Mouse (Mus musculus) midbrain, embryonic 13.5 days (tissue): ENCODE results near the gene Smo. TPM values are rescaled to one million over a fixed set of nuclear protein-coding genes. Genes with fewer than 3 reads are reported as not detected.

Experiments used
- ATAC-seq: fragments of 200-750 bp; cut with Nextera tagmentation; 2 replicates; pipeline ENCODE4 v1.8.0; 2017; ENCODE audit warnings: mild to moderate bottlenecking, moderate TSS enrichment, moderate library complexity
- H3K27ac ChIP-seq: fragments of 300-500 bp; sonication (generic); 2 replicates; pipeline ENCODE4 v1.5.1; 2015; ENCODE audit warnings: inconsistent platforms, mild to moderate bottlenecking, moderate library complexity
- H3K27me3 ChIP-seq: fragments of 300-500 bp; sonication (generic); 2 replicates; pipeline ENCODE4 v1.6.1; 2015; ENCODE audit warnings: mild to moderate bottlenecking, inconsistent platforms
- H3K36me3 ChIP-seq: fragments of 300-500 bp; sonication (generic); 2 replicates; pipeline ENCODE4 v1.6.1; 2015; ENCODE audit warnings: mild to moderate bottlenecking, inconsistent platforms
- H3K4me1 ChIP-seq: fragments of 300-500 bp; sonication (generic); replicated peaks from 2 replicates; pipeline ENCODE4 v1.6.1; 2015; ENCODE audit warnings: inconsistent platforms
- H3K4me2 ChIP-seq: fragments of 300-500 bp; sonication (generic); replicated peaks from 2 replicates; pipeline ENCODE4 v1.6.1; 2015; ENCODE audit warnings: moderate library complexity, mild to moderate bottlenecking, inconsistent platforms
- H3K4me3 ChIP-seq: fragments of 300-500 bp; sonication (generic); replicated peaks from 2 replicates; pipeline ENCODE4 v1.5.1; 2015; ENCODE audit warnings: mild to moderate bottlenecking, inconsistent platforms
- H3K9ac ChIP-seq: fragments of 300-500 bp; sonication (generic); replicated peaks from 2 replicates; pipeline ENCODE4 v1.6.1; 2015; ENCODE audit warnings: mild to moderate bottlenecking, inconsistent platforms
- H3K9me3 ChIP-seq: fragments of 300-500 bp; sonication (generic); 2 replicates; pipeline ENCODE4 v1.6.1; 2016; ENCODE audit warnings: mild to moderate bottlenecking, inconsistent platforms
- WGBS: fragments of 180-500 bp; shearing (Covaris S2); methylation state at CpG from one replicate; pipeline ENCODE4 v1.1.7; 2015; 5-methylcytosine and 5-hydroxymethylcytosine counted together
- polyA plus RNA-seq: library from polyadenylated mRNA; unstranded; fragments of >200 nt; fragmentation: Nextera tagmentation; extraction: Ambion mirVana; gene quantifications from 2 replicates; pipeline ENCODE4 v1.2.1, GENCODE M21; 2015

Gene Smo
- polyA plus RNA-seq, 1 experiment from 2014 or later, result 19.2 TPM

DNA sequence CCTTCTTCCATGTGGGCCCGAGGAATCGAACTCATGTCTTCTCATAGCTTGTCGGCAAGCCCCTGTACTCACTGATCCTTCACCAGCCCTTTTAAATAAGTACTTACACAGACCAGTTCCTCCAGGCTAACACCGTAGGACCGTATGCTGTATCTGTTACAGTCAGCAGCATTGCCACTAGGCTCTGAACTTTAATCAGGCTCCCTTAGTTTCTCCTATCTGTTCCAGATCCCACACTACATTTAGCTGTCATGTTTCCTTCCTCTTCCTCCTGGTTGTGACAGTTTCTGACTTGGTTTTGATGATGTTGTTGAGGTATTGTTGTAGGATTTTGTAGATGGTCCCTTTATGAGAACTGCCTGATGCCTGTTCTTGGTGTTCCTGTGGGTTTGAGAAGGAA is 31.2 kb upstream of the Smo start:
- no peaks in the 10 kb centered on the region for H3K9me3 ChIP-seq
- H3K4me1 ChIP-seq, result peaks cover 22% of the 10 kb centered on the region
- no peak overlapping the region for H3K4me3 ChIP-seq
- no peak for ATAC-seq
- no peak overlapping the region for H3K9ac ChIP-seq
- WGBS, result 85% methylated on average over 5 of the region's 5 CpGs
- H3K36me3 ChIP-seq, result no peaks in the 10 kb centered on the region
- no peak overlapping the region for H3K27ac ChIP-seq
- no peak overlapping the region for H3K4me2 ChIP-seq
- H3K27me3 ChIP-seq, result peaks cover 10% of the 10 kb centered on the region

DNA sequence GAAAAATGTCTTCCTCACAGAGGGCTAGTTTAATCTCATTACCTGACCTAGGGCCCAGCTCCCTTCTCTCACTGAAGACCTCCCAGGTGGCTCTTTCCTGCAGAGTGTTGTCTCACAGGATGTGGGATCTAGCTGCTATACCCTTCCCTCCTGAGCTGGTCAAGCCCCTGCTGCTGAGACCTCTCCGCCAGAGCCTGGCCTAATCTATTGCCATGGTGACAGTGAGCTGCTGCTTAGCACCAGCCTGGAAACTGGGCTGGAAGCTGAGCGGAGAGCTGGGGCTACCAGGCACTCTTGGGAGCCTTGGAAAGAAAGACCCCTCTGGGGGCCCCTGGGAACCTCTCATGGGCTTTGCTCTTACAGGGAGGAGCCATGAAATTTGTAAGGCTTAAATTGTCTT is 27.4 kb upstream of the Smo start:
- Histone ChIP-seq H3K4me2 (0 out of 2 replicates have a peak overlapping the region, but pooled peaks have one; percentile 5), H3K36me3 (no peaks in the 10 kb centered on the region), H3K4me3 (no peak overlapping the region), H3K9me3 (no peaks in the 10 kb centered on the region), H3K4me1 (peaks cover 32% of the 10 kb centered on the region), H3K9ac (no peak overlapping the region), H3K27ac (0 out of 2 replicates have a peak overlapping the region, but pooled peaks have one; percentile 25), H3K27me3 (peaks cover 20% of the 10 kb centered on the region)
- WGBS, result 6% methylated on average over 2 of the region's 2 CpGs
- ATAC-seq, result peak; percentile 89

DNA sequence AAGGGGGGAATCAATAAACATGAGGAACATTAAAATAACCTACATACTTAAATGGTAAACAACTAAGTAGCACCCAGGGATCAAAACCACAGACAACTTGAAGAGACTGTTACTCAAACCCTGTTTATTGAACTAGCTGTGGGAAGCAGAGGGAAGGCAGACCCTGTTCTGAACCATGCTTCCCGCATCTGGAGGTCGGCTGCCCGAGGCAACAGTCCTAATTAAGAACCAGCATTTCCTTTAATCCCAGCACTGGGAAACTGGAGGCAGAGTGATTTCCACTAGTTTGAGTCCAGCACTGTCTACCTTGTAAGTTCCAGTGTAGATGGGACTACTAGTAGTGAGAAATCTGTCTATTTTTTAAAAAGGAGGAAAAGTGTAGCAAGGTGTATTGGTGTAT is 24.0 kb upstream of the Smo start:
- WGBS, result 57% methylated on average over 3 of the region's 3 CpGs
- peaks cover 14% of the 10 kb centered on the region; the same call in 1 of the 2 replicates for H3K27me3 ChIP-seq
- H3K4me3 ChIP-seq, result no peak overlapping the region
- ATAC-seq, result no peak
- no peak overlapping the region for H3K9ac ChIP-seq
- H3K27ac ChIP-seq, result no peak overlapping the region
- no peaks in the 10 kb centered on the region for H3K36me3 ChIP-seq
- peaks cover 32% of the 10 kb centered on the region for H3K4me1 ChIP-seq
- no peaks in the 10 kb centered on the region for H3K9me3 ChIP-seq
- H3K4me2 ChIP-seq, result no peak overlapping the region

DNA sequence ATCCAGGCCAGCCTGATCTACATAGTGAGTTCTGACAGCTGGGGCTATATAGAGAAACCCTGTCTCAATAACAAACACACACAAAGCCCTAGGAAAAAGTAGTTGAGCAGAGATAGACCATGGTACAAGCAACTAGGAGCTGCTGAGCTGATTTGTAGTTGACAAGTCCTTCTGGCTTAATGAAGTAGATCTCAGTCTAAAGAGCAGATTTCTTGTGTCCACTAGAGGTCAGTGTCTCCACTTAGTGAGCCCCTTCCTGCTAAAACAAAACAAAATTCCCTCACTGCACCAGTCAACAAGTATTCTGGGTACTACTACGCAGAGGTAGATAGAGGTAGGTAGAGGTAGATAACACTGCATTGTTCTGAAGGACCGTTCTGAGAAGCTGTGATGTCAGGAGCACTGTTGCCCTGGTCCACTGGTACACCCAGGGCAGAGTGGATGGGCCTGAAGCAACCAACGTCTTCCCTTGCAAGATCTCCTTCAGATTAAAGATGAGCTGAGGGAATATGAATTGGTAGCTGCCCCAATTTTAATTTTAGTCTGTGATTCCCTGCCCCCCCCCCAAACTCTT is 23.2 kb upstream of the Smo start:
- no peak overlapping the region for H3K4me2 ChIP-seq
- H3K9me3 ChIP-seq, result no peaks in the 10 kb centered on the region
- H3K9ac ChIP-seq, result no peak overlapping the region
- no peak overlapping the region for H3K4me3 ChIP-seq
- peak; percentile 68; the same call in 1 of the 2 replicates for ATAC-seq
- peaks cover 13% of the 10 kb centered on the region; the same call in 1 of the 2 replicates for H3K27me3 ChIP-seq
- H3K4me1 ChIP-seq, result peaks cover 27% of the 10 kb centered on the region
- no peaks in the 10 kb centered on the region for H3K36me3 ChIP-seq
- 40% methylated on average over 3 of the region's 3 CpGs for WGBS
- H3K27ac ChIP-seq, result no peak overlapping the region

DNA sequence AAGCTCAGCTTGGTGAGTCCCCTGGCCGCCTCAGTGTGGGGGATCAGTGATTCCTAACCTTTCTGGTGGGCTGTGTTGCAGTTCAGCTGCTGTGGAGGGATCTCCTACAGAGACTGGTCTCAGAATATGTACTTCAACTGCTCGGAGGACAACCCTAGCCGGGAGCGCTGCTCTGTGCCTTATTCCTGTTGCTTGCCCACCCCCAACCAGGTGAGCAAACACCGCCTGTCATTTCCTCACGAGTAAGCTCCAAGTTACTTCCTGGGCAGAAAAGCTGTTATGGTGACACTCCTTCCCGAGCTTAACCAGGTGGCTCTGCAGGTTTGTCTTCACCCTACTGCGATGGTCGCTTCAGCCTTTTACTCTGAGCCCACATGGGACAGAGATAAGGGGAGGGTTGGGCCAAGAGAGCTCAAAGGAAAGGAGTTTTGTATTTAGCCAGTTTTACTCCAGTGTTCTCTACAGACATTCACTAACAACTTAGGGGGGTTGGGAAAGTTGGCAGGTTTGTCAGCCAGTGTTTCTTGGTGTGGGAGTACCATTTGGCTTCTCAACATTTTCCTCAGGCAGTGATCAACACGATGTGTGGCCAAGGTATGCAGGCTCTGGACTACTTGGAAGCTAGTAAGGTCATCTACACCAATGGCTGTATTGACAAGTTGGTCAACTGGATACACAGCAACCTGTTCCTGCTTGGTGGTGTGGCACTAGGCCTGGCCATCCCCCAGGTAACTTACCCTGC is 18.5 kb upstream of the Smo start:
- no peaks in the 10 kb centered on the region for H3K36me3 ChIP-seq
- no peak overlapping the region for H3K27ac ChIP-seq
- no peak overlapping the region for H3K4me3 ChIP-seq
- peaks cover 6% of the 10 kb centered on the region for H3K27me3 ChIP-seq
- H3K9me3 ChIP-seq, result no peaks in the 10 kb centered on the region
- no peak overlapping the region for H3K9ac ChIP-seq
- 82% methylated on average over 10 of the region's 10 CpGs for WGBS
- ATAC-seq, result no peak
- H3K4me1 ChIP-seq, result peaks cover 23% of the 10 kb centered on the region
- no peak overlapping the region for H3K4me2 ChIP-seq

DNA sequence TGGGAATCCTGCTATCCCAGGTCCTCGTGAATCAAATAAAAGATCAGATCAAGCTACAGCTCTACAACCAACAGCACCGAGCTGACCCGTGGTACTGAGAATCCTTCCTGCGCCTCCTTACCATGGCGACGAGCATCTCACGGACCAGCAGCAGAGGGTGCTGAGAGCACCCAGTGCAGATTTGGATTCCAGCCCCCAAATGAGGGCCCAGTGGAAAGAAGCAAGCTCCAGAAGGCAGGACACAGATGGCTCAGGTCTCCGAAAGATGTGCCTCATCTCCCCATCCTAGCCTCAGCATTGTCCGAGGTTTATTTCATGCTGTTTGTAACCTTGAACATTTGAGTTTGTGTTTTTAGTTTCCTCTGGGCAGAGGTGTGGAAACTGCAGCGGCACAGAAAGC is 17.8 kb upstream of the Smo start:
- H3K27me3 ChIP-seq, result peaks cover 6% of the 10 kb centered on the region
- no peaks in the 10 kb centered on the region for H3K36me3 ChIP-seq
- WGBS, result 55% methylated on average over 10 of the region's 10 CpGs
- H3K4me2 ChIP-seq, result peak overlapping the region; percentile 59; the same call in 1 of the 2 replicates
- ATAC-seq, result no peak
- no peak overlapping the region for H3K4me3 ChIP-seq
- H3K9me3 ChIP-seq, result no peaks in the 10 kb centered on the region
- H3K4me1 ChIP-seq, result peaks cover 23% of the 10 kb centered on the region
- no peak overlapping the region for H3K27ac ChIP-seq
- no peak overlapping the region for H3K9ac ChIP-seq

DNA sequence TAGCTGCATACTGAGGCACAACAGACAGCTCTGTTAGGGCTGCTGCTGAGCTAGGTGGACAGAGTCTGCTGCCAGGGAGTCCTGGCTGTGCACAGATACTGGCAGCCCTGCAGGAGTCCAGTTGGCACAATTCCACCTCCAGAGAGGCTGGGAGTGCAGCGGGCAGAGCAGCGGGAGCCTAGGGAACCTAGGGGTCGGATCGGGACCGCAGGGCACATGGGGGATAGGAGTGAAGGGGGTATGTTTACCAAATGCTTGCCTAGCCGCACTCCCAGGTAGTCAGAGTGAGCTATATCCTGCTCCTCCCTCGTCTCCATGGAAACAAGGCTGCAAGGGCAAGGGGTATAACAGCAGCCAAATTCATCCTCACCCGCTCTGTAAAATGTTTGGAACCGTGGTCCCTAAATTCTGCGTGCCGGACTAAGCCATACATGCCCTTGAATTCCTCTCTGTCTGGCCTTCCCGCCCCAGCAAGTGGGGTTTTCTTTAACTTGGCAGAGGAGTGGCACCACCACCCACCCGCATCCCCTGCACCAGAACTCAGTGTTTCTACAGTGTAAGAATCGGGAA is 17.3 kb upstream of the Smo start:
- ATAC-seq, result peak; percentile 76
- 22% methylated on average over 14 of the region's 14 CpGs for WGBS
- Histone ChIP-seq H3K36me3 (no peaks in the 10 kb centered on the region), H3K4me3 (no peak overlapping the region), H3K9me3 (no peaks in the 10 kb centered on the region), H3K27ac (no peak overlapping the region), H3K4me2 (peak overlapping the region; percentile 59), H3K4me1 (peaks cover 23% of the 10 kb centered on the region), H3K27me3 (peaks cover 6% of the 10 kb centered on the region), H3K9ac (no peak overlapping the region)

DNA sequence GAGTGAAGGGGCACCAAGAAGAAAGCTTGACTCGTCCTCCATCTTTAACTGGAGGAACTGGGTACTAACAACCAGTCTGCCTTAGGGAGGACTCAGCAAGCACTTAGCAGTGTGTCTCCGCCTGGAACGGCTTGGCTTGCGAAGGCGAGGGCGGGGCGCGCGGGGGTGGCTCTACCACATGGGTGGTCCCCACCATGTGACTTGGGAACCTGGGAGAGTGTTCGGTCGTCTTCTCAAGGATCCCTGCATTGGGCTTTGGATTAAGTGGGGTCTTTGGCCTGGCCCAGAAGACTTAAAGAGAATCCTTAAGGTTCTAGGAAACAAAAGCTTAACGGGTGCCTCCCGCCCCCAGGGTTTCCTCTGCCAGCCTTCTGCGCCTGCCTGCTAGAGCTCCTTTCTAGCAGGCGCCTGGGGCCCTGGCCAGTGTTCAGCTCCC is 16.4 kb upstream of the Smo start:
- Histone ChIP-seq H3K9me3 (no peaks in the 10 kb centered on the region), H3K27me3 (peaks cover 6% of the 10 kb centered on the region), H3K4me2 (peak overlapping the region; percentile 59), H3K4me1 (peaks cover 23% of the 10 kb centered on the region), H3K4me3 (peak overlapping the region; percentile 34), H3K9ac (peak overlapping the region; percentile 51), H3K36me3 (no peaks in the 10 kb centered on the region), H3K27ac (no peak overlapping the region)
- WGBS, result 2% methylated on average over 15 of the region's 15 CpGs
- peak; percentile 77 for ATAC-seq

DNA sequence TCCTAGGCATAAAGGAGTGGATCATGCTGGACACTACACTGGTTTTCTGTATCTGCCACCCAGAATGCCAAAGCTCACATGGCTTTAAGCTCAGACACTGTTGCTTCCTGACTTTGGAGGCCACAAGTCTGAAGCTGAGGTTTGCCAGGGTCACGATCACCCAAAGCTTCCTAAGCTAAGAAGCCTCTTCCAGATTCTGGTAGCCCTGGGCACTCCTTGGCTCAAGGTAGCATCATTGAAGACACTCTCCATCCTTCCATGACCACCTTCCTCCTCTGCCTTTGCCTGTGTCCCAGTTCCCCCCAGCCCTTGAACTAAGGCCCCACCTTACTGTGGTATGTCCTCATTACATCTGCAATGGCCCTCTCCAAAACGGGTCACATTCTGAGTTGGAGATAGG is 13.4 kb upstream of the Smo start:
- 76% methylated on average over 2 of the region's 2 CpGs for WGBS
- Histone ChIP-seq H3K27ac (no peak overlapping the region), H3K36me3 (no peaks in the 10 kb centered on the region), H3K4me3 (no peak overlapping the region), H3K9me3 (no peaks in the 10 kb centered on the region), H3K27me3 (peaks cover 6% of the 10 kb centered on the region), H3K9ac (no peak overlapping the region), H3K4me2 (no peak overlapping the region), H3K4me1 (peaks cover 23% of the 10 kb centered on the region)
- no peak for ATAC-seq

DNA sequence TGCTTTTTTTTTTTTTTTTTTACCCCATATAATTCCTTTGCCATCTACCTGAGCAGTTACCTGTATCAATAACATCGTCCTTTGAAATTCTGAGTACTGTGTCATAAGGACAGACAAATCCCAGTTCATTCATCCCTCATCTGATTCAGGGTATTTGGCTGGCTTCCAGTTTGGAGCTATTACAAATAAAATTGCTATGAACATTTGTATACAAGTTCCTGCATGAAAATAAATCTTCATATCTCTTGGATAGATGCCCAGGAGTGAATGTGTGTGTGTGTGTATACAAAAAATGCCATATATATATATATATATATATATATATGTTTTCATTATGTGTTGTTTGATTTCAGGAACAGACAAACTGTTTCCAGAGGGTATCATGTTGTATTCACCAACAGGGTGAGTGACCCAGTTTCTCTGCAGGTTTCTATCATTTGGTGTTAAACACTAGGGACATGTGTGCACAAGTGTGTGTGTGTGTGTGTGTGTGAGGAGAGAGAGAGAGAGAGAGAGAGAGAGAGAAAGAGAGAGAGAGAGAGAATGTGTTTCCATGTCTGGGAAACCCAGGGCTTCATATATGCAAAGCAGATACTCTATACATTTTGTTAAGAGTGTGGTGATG is 8.6 kb upstream of the Smo start:
- H3K27ac ChIP-seq, result no peak overlapping the region
- no peaks in the 10 kb centered on the region for H3K27me3 ChIP-seq
- no peak overlapping the region for H3K4me3 ChIP-seq
- no peak for ATAC-seq
- H3K4me2 ChIP-seq, result no peak overlapping the region
- no peaks in the 10 kb centered on the region for H3K36me3 ChIP-seq
- no peaks in the 10 kb centered on the region for H3K4me1 ChIP-seq
- 82% methylated on average over 1 of the region's 1 CpGs for WGBS
- H3K9me3 ChIP-seq, result no peaks in the 10 kb centered on the region
- no peak overlapping the region for H3K9ac ChIP-seq

DNA sequence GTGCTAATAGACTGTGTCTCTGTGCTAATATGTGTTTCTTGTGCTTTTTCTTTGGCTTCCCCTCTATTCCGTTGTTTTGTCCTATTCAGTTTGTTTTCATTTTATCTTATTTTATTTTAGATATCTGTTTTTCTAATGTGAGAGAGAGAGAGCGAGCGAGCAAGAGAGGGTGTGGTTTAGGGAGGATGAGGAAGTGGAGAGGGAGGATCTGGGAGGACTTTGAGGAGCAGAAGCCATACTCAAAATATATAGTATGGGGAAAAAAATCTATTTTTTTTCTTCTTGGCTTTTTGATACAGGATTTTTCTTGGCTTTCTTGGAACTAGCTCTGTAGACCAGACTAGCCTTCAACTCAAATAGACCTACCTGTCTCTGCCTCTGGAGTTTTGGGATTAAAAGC is 7.3 kb upstream of the Smo start:
- H3K9me3 ChIP-seq, result no peaks in the 10 kb centered on the region
- H3K27ac ChIP-seq, result no peak overlapping the region
- ATAC-seq, result no peak
- WGBS, result 93% methylated on average over 3 of the region's 3 CpGs
- no peak overlapping the region for H3K4me2 ChIP-seq
- H3K4me3 ChIP-seq, result no peak overlapping the region
- no peaks in the 10 kb centered on the region for H3K36me3 ChIP-seq
- H3K27me3 ChIP-seq, result no peaks in the 10 kb centered on the region
- H3K4me1 ChIP-seq, result no peaks in the 10 kb centered on the region
- no peak overlapping the region for H3K9ac ChIP-seq

DNA sequence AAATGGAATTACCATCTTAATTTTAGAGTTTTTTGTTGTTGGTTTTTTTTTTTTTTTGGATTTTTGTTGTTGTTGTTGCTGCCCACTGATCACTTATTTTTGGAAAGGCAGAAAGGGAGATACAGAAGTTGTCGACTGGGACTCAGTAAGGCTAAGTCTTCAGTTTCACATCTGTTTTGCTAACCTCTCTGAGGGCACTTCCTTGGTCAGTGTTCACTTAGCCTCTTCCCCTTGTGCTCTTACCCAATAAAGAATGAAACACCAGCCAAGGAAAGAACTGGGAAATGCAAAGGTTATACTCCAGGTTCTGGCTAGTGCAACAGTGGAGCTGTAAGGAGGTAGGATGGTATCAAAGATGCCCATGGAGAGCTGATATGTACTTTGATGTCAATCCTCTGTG is 5.8 kb upstream of the Smo start:
- Histone ChIP-seq H3K36me3 (no peaks in the 10 kb centered on the region), H3K27me3 (no peaks in the 10 kb centered on the region), H3K9me3 (no peaks in the 10 kb centered on the region), H3K9ac (no peak overlapping the region), H3K4me1 (no peaks in the 10 kb centered on the region), H3K4me3 (no peak overlapping the region), H3K4me2 (no peak overlapping the region), H3K27ac (no peak overlapping the region)
- no peak for ATAC-seq
- 89% methylated on average over 1 of the region's 1 CpGs for WGBS
